Mouse (Mus musculus): ENCODE results near the gene Rln3. TPM values are rescaled to one million over a fixed set of nuclear protein-coding genes. Genes with fewer than 3 reads are reported as not detected.

Rln3 gene
- polyA plus RNA-seq, 1 experiment = 0.36 TPM

DNA sequence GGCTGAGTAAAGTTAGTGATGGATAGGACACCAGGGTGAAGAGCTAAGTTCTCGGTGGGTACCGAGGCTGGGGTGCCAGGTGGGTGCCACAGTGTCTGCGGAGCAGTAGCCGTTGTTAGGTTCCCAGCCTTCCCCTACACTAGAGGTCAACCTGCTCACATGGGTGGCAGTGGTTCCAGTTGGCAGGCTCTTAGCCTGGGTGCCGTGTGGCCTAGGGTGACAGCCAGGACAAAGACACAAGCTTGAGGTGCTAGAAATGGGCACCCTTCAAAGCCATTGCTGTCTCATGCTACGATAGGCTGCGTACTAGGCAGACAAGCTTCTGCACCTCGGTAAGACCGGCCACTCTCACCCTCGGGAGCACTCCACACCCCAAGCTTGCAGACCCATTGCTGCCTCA is 27.5 kb upstream of the Rln3 start:
- TF ChIP-seq POLR2A (IDR thresholded peaks at IDR 0.05; ENCODE audit: borderline replicate concordance, extremely low read depth, insufficient read depth, insufficient read length, poor library complexity, severe bottlenecking) (no peak), CTCF (IDR thresholded peaks at IDR 0.05; ENCODE audit: borderline replicate concordance, extremely low read depth, insufficient read depth, insufficient read length) (no peak)
- DNase-seq (ENCODE audit: low read depth) = no peak

DNA sequence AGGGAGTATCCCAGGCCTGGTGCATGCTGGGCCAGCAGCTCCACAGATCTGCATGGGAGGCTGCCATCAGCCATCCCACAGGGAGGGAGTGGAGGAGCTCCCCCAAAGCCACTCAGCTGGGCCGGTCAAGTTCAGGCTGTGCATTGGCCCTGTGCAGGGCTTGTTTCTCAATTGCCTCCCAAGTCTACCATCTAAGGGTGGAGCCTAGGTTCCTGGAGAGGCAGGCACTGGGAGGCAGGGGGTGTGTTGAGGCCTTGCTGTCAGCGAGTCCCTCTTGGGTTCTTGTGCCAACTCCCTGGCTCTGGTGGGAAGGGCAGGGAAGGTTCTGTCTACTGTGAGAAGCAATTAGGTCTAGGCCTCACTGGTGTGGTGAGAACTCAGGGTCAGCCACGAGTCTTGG is 27.1 kb upstream of the Rln3 start:
- TF ChIP-seq POLR2A (IDR thresholded peaks at IDR 0.05; ENCODE audit: borderline replicate concordance, extremely low read depth, insufficient read depth, insufficient read length, poor library complexity, severe bottlenecking) (no peak), CTCF (IDR thresholded peaks at IDR 0.05; ENCODE audit: borderline replicate concordance, extremely low read depth, insufficient read depth, insufficient read length) (no peak)
- DNase-seq (ENCODE audit: low read depth) = no peak

GRCm38 (mm10) chr8:84070667-84071066 is 25.9 kb upstream of the Rln3 start:
- DNase-seq (ENCODE audit: low read depth) = peak; percentile 23

GRCm38 (mm10) chr8:84070241-84070640 is 25.4 kb upstream of the Rln3 start:
- TF ChIP-seq CTCF (IDR thresholded peaks at IDR 0.05; ENCODE audit: borderline replicate concordance, extremely low read depth, insufficient read depth, insufficient read length) (no peak), POLR2A (IDR thresholded peaks at IDR 0.05; ENCODE audit: borderline replicate concordance, extremely low read depth, insufficient read depth, insufficient read length, poor library complexity, severe bottlenecking) (no peak)
- no peak for DNase-seq (ENCODE audit: low read depth)

More at GRCm38 (mm10) chr8:84070667-84071066, 25.9 kb upstream of the Rln3 start:
- TF ChIP-seq CTCF (IDR thresholded peaks at IDR 0.05; ENCODE audit: borderline replicate concordance, extremely low read depth, insufficient read depth, insufficient read length) = no peak
- no peak for TF ChIP-seq POLR2A (IDR thresholded peaks at IDR 0.05; ENCODE audit: borderline replicate concordance, extremely low read depth, insufficient read depth, insufficient read length, poor library complexity, severe bottlenecking)

DNA sequence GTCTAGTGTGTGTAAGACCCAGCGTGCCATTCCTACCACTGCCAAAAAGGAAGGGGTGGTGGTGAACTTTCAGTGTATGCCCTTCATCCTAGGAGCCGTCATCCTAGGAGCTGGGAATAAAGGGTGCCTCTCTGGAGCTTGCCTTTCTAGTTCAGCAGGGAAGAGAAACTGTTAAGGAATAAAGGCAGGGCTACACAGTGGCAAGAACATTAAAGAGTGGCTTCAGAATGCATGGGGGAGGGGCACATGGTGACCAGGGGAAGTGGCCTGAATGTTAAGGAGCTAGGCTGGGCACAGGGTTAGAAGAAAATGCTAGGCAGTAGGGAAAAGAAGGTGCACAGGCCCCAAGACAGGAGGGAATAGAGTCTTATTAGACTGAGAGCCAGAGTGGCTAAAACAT is 24.9 kb upstream of the Rln3 start:
- DNase-seq (ENCODE audit: low read depth) = peak; percentile 35
- no peak for TF ChIP-seq CTCF (IDR thresholded peaks at IDR 0.05; ENCODE audit: borderline replicate concordance, extremely low read depth, insufficient read depth, insufficient read length)
- TF ChIP-seq POLR2A (IDR thresholded peaks at IDR 0.05; ENCODE audit: borderline replicate concordance, extremely low read depth, insufficient read depth, insufficient read length, poor library complexity, severe bottlenecking) = no peak

DNA sequence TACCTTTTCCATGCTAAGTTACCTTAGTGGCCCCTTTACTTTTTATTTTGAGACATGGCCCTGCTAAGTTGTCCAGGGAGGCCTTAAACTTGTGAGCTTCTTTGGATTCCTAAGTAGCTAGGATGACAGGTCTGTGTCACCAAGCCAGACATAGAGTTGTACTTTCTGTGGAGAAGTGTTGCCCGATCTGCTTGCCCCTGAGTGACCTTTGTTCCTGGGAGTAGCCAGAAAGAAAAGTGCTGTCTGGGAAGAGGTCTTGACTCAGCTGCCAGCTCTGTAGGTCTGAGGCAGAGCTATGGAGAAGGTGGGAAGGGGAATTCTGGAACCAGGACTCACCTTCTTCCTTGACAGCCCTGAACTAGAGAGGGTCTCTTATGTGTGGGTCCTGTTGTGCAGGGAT is 24.4 kb upstream of the Rln3 start:
- no peak for TF ChIP-seq POLR2A (IDR thresholded peaks at IDR 0.05; ENCODE audit: borderline replicate concordance, extremely low read depth, insufficient read depth, insufficient read length, poor library complexity, severe bottlenecking)
- no peak for TF ChIP-seq CTCF (IDR thresholded peaks at IDR 0.05; ENCODE audit: borderline replicate concordance, extremely low read depth, insufficient read depth, insufficient read length)

DNA sequence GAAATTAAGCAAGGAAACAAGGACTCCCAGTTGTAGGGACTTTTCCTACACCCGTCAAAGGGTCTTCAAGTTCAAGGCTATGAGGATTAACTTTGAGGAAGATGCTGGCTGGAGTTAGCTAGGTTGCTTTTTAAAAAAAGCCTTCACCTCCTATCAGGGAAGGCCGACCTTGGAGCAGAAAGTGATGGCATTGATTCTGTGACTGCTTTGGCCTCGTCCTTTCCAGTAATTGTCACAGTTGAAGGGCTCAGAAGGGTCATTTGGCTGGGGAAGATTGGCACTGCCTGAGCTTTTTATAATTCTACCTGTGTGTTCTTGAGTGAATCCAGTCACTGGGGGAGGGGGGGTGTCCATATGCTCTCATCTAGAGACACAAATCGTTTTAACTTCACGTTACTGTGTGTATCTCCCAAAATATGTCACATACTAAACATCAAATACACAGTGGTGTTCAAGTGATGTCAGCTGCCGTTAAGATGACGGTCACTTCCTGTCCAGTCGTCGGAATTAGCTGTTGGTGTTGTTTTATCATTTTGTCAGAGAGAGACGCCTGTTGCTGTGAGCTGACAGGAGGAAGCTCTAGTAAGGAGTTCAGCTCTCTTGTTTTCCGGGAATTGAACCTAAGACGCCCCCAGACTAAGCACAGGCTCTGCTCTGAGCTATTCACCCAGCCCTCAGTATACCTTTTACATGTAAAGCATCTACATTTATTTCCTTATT is 23.7 kb upstream of the Rln3 start:
- no peak for DNase-seq (ENCODE audit: low read depth)
- TF ChIP-seq POLR2A (IDR thresholded peaks at IDR 0.05; ENCODE audit: borderline replicate concordance, extremely low read depth, insufficient read depth, insufficient read length, poor library complexity, severe bottlenecking) = no peak
- TF ChIP-seq CTCF (IDR thresholded peaks at IDR 0.05; ENCODE audit: borderline replicate concordance, extremely low read depth, insufficient read depth, insufficient read length) = no peak

More for the DNA sequence above, 24.4 kb upstream of the Rln3 start:
- no peak for DNase-seq (ENCODE audit: low read depth)

- TF ChIP-seq POLR2A (IDR thresholded peaks at IDR 0.05; ENCODE audit: borderline replicate concordance, extremely low read depth, insufficient read depth, insufficient read length, poor library complexity, severe bottlenecking) (no peak), CTCF (IDR thresholded peaks at IDR 0.05; ENCODE audit: borderline replicate concordance, extremely low read depth, insufficient read depth, insufficient read length) (no peak)
- no peak for DNase-seq (ENCODE audit: low read depth)
Observed at GRCm38 (mm10) chr8:84067911-84068310, 23.1 kb upstream of the Rln3 start.

- 0 out of 2 replicates have a peak, but pooled peaks have one; percentile 33 for TF ChIP-seq POLR2A (IDR thresholded peaks at IDR 0.05; ENCODE audit: borderline replicate concordance, extremely low read depth, insufficient read depth, insufficient read length, poor library complexity, severe bottlenecking)
- no peak for TF ChIP-seq CTCF (IDR thresholded peaks at IDR 0.05; ENCODE audit: borderline replicate concordance, extremely low read depth, insufficient read depth, insufficient read length)
- peak; percentile 95 for DNase-seq (ENCODE audit: low read depth)
Observed at GRCm38 (mm10) chr8:84067047-84067573, 22.3 kb upstream of the Rln3 start.

DNA sequence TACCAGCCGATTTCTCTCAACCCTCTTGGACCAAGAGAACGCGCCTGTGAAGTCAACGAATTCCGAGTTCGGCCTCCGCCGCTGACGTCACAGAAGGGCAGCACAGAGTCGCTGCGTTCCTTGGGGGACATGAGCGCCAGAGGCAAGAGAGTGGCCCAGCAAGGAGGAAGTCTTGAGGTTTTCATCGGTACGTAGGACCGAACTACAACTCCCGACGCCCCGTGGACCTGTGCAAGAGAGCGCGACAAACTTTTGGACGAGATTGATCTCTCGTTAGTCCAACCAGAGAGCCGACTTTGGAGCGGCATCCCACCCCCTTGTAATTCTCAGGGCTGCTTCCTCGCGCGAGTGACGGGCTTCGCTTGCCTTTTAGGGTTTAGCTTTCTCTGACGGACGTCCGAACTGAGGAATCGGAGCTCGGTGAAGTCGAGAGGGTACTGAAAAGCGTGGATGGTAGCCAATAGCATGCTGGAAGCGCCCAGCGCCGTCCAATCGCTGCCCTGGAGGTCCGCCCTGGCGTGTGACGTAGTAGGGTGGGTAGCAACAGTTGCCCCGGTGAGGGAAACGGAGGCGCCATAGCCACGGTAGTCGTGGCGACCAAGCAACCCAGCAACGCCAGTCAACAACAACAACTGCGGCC is 21.6 kb upstream of the Rln3 start, which contains the start of gene Rfx1:
Gene Rfx1 (plus strand): TSS at position 544 of the 640 bp plus-strand sequence.
- TF ChIP-seq POLR2A (IDR thresholded peaks at IDR 0.05; ENCODE audit: borderline replicate concordance, extremely low read depth, insufficient read depth, insufficient read length, poor library complexity, severe bottlenecking) (peak; percentile 48; the same call in 1 of the 2 replicates), CTCF (IDR thresholded peaks at IDR 0.05; ENCODE audit: borderline replicate concordance, extremely low read depth, insufficient read depth, insufficient read length) (no peak)
- peak; percentile 100 for DNase-seq (ENCODE audit: low read depth)

- no peak for TF ChIP-seq POLR2A (IDR thresholded peaks at IDR 0.05; ENCODE audit: borderline replicate concordance, extremely low read depth, insufficient read depth, insufficient read length, poor library complexity, severe bottlenecking)
- TF ChIP-seq CTCF (IDR thresholded peaks at IDR 0.05; ENCODE audit: borderline replicate concordance, extremely low read depth, insufficient read depth, insufficient read length) = no peak
- DNase-seq (ENCODE audit: low read depth) = no peak
Observed at GRCm38 (mm10) chr8:84065457-84066072, 20.8 kb upstream of the Rln3 start.
